Mouse (Mus musculus) bone marrow macrophage, adult 2 months (primary cell): ENCODE results near the gene Myef2. TPM values are rescaled to one million over a fixed set of nuclear protein-coding genes. Genes with fewer than 3 reads are reported as not detected.

ENCODE experiments used
- H3K27ac ChIP-seq: 2 replicates; pipeline ENCODE4 v1.5.1; 2012; ENCODE audit warnings: low read depth, low read length; ENCODE audit not compliant: insufficient read depth
- H3K4me1 ChIP-seq: 2 replicates; pipeline ENCODE4 v1.6.1; 2012; ENCODE audit warnings: low read length; ENCODE audit not compliant: control insufficient read depth, insufficient read depth
- H3K4me3 ChIP-seq: 2 replicates; pipeline ENCODE4 v1.5.1; 2012; ENCODE audit warnings: mild to moderate bottlenecking, low read length, moderate library complexity; ENCODE audit not compliant: insufficient read depth
- CTCF ChIP-seq: IDR thresholded peaks from 2 replicates; pipeline ENCODE4 v1.5.1; 2012; ENCODE audit warnings: low read depth, mild to moderate bottlenecking, low read length, moderate library complexity
- POLR2A ChIP-seq: IDR thresholded peaks from 2 replicates; pipeline ENCODE4 v1.6.1; 2012; ENCODE audit warnings: mild to moderate bottlenecking, low read depth, low read length, borderline replicate concordance
- polyA plus RNA-seq: library from polyadenylated mRNA; stranded (reverse); fragments of >200 nt; gene quantifications from 2 replicates; pipeline ENCODE4 v1.2.4, GENCODE M21; 2012; ENCODE audit not compliant: missing spikeins, insufficient read depth, insufficient read length

Myef2 gene
- polyA plus RNA-seq, result 31.4 and 33.4 TPM in 2 replicates

DNA sequence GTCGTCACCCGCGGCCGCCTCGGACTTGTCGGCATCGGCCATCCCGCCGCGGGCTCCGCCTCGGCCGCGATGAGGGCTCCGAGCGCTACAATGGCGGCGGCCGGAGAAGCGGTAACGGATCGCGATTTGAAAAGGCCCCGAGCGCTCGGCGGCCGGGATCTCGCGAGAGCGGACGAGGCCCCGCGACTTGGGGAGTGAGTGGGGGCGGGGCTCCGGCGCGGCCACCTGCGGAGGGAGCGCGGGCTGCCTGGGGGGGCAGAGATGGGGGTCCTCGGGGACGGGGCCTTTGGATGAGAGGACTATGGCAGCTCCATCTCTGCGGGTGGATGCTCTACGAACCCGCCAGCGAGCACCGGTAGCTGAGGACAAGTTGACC, at the start of gene Myef2:
TSS of gene Myef2 (minus strand) at position 185 of the 376 bp plus-strand sequence.
- TF ChIP-seq POLR2A, result no peak
- no peak for TF ChIP-seq CTCF
- peaks cover 13% of the 10 kb centered on the region for H3K4me1 ChIP-seq
- peak within 1 kb of the TSS; percentile 78 for H3K4me3 ChIP-seq
- peak within 1 kb of the TSS; percentile 76 for H3K27ac ChIP-seq

DNA sequence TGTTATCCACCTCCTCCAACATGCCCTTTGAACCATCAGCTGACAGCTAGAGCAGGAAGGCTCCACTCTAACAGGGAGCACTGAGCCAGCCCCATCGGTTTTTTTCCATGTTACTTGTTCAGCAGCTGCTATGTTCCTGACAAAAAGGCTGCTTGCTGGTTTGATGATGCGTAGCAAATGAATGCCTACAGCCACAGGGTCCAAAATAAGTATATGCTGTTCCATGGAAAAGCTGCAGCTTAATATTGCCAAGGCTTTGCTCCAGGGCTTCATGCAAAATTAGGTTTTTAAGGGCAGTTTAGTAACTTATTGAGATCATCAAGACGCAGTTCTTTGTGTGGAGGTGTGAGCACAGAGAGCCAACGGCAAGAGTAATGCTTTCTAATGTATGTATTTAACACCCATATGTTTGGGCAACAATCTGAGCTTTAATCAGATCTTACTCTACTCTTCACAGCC, 38.6 kb upstream of the Myef2 start:
- H3K4me1 ChIP-seq, result no peaks in the 10 kb centered on the region
- no peak overlapping the region for H3K4me3 ChIP-seq
- TF ChIP-seq CTCF (no peak), POLR2A (no peak)
- no peak overlapping the region for H3K27ac ChIP-seq

DNA sequence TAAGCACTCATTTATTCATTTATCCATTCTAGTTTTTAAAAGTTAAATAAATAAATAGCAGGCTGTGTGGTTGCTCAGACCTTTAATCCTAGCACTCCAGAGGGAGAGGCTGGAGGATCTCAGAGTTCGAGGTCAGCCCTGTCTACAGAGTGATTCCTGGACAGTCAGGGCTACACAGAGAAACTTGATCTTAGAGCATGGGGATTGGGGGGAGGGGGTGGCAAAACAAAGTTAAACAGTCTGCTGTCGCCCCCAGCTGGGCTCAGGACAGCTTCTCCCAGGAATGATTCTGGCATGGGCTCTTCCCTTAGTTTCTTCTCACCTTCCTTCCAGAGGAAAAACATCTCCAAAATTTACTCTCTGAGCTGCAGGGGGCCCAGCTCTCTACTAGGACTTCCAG, 32.0 kb upstream of the Myef2 start:
- TF ChIP-seq CTCF, result no peak
- TF ChIP-seq POLR2A, result no peak
- Histone ChIP-seq H3K4me1 (no peaks in the 10 kb centered on the region), H3K4me3 (no peak overlapping the region), H3K27ac (no peak overlapping the region)

DNA sequence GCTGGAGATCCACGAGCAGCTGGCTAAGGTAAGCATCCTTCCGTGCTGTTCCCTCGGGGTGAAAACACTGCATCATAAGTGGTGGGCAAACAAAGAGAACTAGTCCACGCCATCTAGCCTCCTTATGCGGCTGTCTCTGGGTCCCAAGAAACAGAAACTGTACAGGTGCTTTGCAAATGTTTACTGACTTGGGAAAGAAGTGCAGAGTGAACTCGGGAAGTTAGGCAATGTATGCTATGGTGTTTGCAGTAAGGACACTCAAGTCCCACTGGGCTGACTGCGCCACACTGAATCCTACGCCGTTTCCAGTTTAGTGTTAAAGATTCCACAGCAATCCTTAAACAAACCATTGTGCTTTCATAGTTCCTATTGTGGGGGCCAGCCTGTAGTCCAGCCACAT, 30.8 kb upstream of the Myef2 start:
- Histone ChIP-seq H3K4me3 (no peak overlapping the region), H3K27ac (no peak overlapping the region)
- TF ChIP-seq POLR2A (no peak), CTCF (no peak)

DNA sequence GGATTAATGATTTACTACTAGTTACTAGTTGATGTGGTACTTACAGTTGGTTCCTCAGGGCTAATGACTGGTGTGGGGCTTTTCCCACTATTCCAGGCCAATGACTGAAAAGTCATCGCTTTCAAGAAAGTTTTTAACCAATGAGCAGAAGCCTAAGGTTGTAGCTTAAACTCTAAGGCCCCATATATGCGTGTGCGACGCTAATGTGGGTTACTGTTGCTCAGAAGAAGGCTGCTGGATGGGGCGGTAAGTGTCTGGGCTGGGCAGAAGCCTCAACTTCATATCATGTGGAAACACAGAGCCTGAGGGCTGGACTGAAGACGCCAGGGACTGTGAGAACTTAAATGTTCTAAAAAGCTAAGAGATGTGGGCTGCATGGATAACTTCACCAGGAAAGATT, 28.9 kb upstream of the Myef2 start, which contains the start of gene Slc12a1:
TSS of gene Slc12a1 (plus strand) at position 118 of the 400 bp plus-strand sequence.
- H3K4me1 ChIP-seq, result no peaks in the 10 kb centered on the region
- no peak within 1 kb of the TSS for H3K27ac ChIP-seq
- TF ChIP-seq CTCF, result no peak
- TF ChIP-seq POLR2A, result no peak
- H3K4me3 ChIP-seq, result no peak within 1 kb of the TSS

More for the DNA sequence above, 30.8 kb upstream of the Myef2 start:
- no peaks in the 10 kb centered on the region for H3K4me1 ChIP-seq

DNA sequence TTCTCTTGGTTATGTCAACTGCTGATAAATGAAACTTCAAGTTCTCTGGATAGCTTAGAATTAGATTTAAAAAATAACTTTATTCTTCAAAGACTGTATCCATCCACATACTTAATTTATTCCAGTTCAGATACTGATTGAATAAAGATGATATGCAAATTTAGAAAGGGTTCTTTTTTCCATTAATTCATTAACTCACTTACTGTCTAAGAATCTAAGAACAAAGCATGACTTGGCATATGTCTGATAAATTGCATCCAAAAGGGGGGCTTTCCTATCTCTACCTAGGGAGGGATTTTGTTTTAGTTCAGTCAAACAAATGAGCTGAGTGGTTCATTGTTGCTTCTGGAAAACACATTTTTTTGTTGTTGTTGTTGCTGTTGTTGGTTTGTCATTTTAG, 18.9 kb upstream of the Myef2 start:
- TF ChIP-seq CTCF (no peak), POLR2A (no peak)
- Histone ChIP-seq H3K27ac (no peak overlapping the region), H3K4me1 (no peaks in the 10 kb centered on the region), H3K4me3 (no peak overlapping the region)

DNA sequence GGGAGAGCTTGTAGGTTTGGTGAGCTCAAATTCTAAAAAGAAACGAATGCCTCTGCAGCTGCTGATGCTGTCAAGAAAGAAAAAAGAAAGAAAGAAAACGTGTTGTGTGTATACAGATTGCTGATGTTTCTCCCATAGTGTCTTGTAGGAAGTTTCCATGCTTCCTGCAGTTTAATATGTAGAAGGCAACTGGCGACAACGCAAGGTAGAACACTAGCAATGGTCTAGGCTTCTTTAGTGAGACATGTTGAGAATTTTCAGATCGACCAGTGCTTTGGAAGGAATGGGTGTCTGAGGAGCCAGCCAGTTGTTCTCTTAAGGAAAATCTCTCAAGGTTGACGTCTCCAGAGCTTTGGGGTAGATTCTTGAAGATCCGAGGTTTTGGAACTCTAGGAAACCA, 13.4 kb upstream of the Myef2 start:
- TF ChIP-seq POLR2A, result no peak
- Histone ChIP-seq H3K27ac (no peak overlapping the region), H3K4me3 (no peak overlapping the region), H3K4me1 (no peaks in the 10 kb centered on the region; the same call in 1 of the 2 replicates)

DNA sequence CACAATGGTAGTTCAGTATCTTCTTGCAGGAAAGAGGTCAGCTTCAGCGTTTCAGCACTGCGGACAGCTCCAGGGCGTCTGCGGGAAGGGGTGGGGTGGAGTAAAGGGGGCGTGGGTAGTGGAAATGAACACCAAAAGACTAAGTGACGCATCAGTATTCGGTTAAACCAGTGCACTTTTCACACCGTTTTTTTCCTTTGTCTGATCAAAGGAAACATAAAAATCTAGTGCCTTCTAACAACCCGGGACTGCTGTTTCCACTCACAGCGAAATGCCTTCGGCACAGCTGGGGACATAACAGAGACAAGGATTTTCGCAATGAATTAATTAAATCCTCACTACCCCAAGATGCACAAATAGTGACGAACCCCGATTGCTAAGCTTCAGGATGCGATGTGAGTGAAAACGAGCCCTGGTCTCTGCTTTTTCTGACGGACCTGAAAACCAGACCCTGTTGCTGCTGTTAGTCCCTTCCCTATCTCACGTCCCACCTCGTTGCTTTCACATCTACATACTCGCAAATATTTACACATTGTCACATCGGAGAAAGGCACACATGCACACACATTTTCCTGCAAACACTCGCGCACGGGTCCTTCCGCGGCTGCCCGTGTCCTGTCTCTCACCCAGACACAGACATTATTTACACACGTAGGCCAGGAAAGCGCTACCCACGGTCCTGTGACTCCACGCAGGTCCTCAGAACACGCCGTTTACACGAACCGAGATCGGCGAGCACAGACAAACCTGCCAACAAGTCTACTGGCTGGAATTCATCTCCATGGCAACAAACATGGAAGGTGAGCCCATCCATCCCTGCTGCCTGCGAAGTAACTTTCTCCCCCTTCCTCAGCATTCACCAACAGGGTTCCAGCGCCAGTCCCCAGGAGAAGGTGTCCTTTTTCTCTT, 12.7 kb upstream of the Myef2 start, which contains the start of gene Ctxn2:
TSS of gene Ctxn2 (plus strand) at position 790 of the 909 bp plus-strand sequence.
- no peaks in the 10 kb centered on the region; the same call in 1 of the 2 replicates for H3K4me1 ChIP-seq
- H3K4me3 ChIP-seq, result peak within 1 kb of the TSS; percentile 35
- no peak within 1 kb of the TSS for H3K27ac ChIP-seq
- no peak for TF ChIP-seq CTCF
- TF ChIP-seq POLR2A, result no peak

DNA sequence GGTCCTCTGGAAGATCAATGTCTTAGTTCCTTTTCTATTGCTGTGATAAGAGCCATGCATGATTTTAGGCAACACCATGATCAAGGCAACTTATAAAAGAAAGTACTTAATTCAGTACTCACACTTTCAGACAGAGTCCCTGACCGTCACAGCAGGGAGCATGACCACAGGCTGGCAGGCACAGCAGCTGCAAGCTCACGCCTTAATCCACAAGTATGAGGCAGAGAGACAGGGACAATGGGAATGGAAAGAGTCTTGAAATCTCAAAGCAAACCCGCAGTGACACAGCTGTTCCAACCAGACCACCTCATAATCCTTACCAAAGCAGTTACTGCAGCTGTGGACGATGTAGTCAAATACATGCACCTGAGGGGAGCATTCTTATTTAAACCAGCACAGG, 10.7 kb upstream of the Myef2 start:
- H3K4me1 ChIP-seq, result no peaks in the 10 kb centered on the region; the same call in 1 of the 2 replicates
- H3K4me3 ChIP-seq, result no peak overlapping the region
- no peak for TF ChIP-seq CTCF
- TF ChIP-seq POLR2A, result no peak
- no peak overlapping the region for H3K27ac ChIP-seq

DNA sequence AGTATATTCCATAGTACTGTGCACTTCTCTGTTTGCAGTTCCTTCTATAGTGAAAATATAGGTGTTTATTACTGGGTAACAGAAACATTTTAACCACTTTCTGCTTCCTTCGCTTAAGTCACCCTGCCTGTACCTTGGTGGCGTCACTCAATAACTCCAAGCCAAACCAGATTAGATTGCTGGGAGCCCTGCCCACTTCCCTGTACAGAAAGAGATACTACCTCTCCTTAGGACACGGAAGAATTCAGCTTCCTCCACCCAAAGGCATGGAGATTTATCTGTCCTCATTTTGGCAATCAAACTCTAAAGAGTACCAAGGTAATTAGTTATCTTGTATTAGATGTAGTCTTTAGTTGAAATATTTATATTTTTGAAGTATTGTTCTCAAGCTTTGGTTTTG, 3.3 kb upstream of the Myef2 start:
- TF ChIP-seq CTCF (no peak), POLR2A (no peak)
- H3K4me3 ChIP-seq, result no peak overlapping the region
- no peak overlapping the region for H3K27ac ChIP-seq
- peaks cover 3% of the 10 kb centered on the region for H3K4me1 ChIP-seq
